Mouse (Mus musculus): ENCODE data around the gene Ntmt1.

The Ntmt1 gene

DNA sequence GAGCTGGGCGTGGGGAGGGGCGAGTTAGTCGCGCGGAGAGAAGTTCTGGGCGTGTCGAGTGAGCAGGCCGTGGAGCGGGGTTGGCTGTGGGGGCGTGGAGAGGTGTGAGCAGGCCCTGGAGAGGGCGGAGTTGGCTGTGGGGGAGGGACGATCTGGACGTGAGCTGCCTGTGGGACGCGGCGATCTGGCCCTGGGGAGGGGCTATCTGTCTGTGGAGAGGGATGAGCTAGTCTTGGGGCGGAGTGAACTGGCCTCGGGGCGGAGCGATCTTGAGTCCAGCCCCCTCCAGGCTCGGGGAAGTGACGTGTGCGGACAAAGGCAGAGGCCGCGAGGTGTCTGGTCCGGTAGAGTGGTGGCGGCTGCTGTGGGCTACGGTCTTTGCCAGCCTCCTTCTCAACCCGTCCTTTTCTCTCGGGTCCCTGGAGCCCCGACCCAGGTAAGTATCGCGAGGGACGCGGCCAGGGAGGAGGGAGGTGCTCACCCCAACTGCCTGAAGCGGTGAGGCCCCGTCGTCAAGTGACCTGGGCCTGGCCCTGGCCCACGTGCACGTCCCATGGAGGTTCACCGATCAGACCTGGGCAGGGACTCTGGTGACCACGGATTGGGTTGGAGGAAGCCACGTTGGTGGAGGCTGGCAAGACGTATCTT, at the start of gene Ntmt1:
Ntmt1 (plus strand) TSS at position 179 of the 648 bp plus-strand sequence.
- DNase-seq: peak; percentile 99

DNA sequence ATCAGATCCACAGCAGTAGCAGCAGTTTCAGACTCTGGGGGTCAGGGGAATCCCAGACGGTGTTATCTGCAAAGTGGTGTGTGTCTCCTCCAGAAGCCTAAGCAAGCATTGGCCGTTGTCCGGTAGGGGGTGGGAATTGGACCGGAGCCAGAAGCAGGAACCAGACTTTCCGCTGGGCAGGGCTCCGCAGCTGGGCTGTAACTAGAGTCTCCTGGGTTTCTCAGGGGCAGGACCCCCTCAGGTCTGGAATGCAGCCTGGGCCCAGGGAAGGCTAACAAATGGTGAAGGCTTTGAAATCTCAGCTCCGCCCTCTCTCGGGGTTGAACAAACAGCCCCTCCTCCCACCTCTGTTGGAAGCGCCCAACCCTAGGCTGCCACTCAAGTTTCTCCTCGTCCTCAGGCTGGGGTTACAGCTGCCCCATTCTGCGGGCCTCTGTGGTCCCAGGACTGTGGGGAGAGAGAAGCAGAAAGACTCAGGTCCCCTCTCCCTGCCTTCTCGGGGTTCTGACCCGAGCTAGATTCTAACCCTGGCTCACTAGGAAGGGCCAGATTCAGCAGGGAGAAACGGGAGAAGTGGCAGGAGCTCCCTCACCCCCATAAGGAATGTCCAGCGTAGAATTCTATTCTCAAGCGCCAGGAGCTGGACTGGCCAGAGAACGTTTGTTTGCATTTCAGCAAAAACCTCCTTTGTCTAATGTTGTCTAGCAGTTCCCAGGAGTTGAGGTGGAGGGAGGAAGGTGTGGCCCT, 49.1 kb upstream of the Ntmt1 start:
- DNase-seq: peak in 1 of 2 experiments; percentile 7

DNA sequence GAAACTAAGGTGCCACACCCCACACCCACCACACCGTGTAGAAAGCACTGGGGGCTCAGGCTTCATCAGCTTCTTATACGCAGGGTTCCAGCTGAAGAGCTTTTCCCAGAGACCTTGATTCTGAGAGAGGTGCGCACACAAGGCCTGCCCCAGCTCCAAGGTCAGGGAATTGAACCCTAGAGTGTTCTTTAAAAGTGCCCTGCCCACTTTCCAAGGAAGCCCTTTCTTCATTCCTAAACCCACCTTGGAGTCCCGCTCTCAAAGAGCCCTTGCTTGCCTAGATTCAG, 48.6 kb upstream of the Ntmt1 start:
- no peak for DNase-seq

DNA sequence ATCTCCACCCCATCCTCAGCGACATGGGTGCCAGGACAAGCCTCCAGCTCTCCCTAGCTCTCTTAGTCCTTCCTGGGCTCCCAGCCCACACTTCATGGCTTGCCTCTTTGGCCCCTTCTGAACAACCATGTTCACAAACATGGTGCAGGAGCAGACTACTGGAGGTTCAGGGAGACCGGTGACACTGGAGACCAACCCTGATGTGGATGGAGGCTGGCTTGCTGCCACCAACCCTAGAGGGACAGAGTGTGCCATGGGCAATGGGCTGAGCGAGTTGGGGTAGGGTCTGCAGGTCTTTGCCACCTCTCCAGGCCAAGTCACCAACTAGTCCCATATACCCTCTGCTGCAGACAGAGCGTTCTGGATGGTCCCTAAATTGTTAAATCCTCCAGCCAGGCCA, 48.2 kb upstream of the Ntmt1 start:
- DNase-seq: no peak

DNA sequence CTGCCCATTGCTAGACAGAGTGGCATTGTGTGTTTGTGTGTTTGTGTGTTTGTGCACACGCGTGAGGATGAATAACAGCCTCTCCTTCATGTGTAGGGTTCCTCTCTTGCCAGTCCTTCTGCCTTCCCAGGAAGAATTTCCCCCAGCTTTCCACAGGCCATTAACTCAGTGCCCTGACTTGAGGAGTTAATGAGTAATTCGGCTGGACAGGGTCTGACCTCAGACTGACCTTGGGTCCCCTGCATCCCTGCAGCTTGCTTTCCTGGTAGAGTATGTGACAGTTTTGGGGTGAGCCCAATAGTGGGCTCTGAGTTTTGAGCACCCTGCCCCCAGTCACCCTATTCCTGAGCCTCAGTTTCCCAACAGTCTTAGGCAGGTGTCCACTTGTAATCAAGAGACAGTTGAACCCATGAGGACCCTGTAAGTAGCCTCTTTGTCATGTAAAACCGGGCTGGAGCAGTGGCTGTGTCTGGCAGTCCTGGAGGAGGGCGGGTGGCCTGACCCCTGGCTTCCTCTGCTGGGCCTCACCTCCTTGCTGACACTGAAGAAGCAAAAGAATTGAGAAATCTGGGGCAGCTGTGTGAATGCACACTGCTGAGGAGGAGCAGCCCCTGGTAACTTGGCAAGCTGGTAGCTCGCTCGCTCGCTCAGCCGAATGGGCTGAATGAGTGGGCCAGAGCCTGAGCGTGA, 47.6 kb upstream of the Ntmt1 start:
- no peak for DNase-seq

DNA sequence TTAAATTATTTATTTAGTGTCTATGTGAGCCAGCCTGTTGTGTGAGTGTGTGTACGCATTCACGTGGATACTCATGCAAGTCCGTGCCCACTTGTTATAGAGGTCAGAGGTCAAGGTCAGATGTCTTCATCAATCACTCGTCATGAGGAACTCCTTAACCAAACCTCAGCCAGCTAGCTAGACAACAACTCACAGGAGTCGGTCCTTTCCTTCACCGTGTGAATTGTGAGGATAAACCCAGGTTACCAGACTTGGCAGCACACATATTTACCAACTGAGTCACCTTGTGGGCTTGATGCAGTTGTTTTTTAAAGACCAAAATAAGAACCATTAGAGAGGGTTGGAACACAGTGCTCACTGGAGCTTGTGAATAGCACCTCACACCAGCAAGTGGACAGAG, 46.9 kb upstream of the Ntmt1 start:
- DNase-seq: no peak

DNA sequence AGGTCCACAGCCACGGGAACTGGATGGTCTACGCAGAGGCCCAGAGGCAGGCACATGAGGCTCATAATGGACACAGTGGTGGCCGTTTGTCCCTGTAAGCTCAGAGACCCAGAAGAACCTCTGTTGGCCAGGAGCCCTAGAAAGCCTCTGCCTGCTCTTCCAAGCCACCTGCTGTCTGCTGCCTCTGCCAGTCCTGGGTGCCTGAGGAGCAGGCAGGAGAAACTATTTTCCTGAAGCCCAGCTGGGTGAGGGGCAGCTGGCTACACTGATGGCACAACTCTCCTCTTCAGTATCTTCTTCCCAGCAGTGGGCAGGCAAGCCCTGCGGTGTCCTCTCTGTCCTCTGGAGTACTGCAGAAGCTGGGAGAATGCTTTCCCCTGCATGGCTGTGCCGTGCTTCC, 41.2 kb upstream of the Ntmt1 start:
- DNase-seq: no peak

DNA sequence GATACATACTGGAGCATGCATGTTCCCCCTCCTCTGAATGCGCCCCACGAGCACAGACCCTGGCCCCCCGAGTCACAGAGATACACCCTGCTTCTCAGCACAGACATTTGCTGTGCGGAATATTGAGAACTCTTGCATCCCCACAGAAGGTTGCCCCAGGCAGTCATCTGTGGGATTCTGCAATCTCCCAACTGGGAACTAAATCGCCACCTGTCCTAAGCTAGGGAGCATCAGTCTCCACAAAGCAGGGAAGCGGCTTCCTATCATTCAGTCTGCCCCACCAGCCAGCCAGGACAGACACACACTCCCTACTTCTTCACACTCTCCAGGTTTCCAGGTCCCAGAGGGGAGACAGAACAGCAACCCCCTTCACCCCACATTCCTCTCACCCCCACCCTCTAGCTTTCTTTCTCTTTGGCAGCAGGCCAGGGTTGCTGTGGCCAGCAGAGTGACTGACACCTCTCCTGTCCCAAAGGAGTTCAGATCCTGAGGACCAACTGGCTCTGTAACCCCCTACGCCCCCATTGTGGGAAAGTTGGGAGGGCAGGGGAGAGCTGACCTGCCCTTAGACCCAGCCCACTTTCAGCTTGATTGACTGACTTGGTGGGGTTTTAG, 39.9 kb upstream of the Ntmt1 start:
- no peak for DNase-seq

DNA sequence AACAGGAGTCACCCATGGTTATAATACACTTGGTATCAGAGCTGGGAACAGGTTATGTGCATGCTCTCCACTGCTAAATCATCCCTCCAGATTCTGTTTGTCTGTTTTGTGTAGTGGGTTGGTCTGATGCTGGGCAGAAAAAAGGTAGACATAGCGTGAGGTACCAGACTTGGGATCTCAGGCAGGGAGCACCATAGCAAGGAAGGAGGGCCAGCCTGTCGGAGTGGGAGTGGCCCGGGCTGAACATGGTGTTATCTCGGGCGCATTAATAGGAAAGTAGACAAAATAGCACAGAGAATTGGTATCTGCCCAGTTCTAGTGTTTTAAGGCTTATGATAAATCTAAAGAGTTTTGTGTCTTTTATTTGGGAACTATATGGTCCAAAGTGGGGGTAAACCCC, 39.1 kb upstream of the Ntmt1 start:
- no peak for DNase-seq

DNA sequence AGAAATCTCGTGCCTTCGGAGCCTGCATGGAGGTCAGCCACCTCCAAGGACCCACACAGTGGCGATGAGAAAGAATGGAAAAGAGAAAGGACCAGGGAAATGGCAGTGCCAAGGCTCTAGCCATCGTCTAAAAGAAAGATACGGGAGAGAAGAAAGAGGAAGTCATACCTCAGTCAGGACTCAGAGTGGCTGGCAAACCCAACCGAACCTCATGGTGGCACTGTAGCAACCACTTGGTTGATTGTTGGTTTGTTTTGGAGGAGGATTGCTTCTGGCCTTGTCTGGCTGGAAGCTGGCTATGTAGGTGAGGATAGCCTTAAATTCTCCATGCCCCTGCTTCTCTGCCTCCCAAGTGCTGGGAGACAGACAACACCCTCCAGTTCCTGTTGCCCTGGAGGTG, 38.4 kb upstream of the Ntmt1 start:
- no peak for DNase-seq

DNA sequence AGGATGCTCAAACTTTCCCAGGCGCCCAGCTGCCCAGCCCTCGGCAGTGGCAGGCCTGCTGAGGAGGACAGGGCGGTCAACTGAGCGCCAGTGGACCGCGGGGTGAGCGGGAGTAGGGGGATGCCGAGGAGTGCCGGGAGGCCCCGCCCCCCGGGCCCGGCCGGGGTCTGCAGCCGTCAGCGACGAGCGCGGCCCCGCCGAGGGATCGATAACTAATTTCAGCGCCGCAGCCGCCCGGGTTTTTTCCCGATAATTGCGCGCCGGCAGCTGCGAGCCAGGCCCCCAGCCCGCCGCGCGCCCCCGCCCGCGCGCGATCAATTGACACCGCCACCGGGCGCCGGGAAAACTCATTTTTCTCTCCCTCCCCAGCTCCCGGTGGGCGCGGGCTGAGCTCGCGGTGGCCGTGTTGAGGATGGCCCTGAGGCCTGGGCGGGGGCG, 36.2 kb upstream of the Ntmt1 start:
- no peak for DNase-seq

DNA sequence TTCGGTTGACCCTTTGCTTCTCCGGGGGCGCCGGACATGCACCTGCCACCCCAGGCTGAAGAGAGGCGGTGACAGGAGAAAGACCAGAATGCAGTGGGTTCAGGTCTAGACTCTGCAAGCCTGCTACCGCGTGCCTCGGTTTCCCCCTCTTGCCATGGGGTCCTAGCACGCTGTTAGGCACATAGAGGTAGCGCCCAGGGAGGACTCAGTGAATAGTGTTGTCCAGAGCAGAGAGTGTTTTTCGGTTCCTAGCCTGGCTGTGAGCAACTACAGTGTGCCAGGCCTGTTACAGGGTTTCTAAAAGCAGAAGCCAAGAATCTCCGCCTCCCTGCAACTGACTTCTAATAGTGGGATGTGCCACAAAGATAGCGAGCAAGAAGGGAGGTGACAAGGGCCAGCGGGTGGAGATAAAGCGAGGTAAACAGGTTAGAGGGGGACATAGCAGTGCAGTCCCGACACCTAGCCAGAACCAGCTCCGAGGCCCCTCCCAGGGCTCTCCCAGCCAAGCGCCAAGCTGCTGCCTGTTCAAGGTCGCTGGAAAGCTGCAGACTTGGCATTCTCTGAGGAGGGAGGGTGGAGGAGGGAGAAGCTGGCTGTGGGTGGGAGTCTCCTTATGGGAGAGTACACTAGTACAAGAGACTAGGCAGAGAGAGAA, 35.7 kb upstream of the Ntmt1 start:
- DNase-seq: no peak

DNA sequence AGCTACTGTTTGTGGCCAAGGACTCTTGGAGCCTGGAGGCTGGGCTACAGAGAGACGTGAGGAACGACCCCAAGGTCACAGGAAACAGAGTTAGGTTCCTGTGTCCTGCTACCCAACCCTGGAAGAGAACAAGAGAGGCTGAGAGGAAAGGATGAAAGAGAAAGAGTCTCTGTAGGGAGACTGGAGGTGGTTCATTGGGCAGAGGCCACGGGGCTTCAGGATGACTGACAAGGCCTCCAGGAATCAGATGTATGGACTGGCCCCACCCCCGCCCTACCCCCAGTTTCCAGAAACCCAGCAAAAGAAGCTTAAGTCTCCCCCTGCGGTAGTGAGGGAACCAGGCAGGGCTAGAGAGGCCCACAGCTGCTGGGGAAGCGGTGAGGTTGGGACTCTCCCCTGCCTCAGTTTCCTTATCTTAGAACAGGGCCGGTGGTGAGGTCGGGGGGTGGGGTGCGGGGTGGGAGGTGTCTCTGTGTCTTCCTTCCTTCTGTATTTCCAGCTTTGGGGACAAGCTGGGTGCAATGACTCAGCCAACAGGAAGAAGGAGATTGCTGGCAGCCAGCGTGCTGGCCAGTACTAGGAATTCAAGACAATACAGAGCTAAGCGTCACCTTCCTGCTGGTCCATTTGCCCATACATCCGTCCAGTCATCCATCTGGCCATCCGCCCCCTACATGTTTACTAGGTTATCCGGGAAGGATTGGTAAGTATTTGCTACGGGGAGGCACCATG, 34.9 kb upstream of the Ntmt1 start:
- DNase-seq: no peak

DNA sequence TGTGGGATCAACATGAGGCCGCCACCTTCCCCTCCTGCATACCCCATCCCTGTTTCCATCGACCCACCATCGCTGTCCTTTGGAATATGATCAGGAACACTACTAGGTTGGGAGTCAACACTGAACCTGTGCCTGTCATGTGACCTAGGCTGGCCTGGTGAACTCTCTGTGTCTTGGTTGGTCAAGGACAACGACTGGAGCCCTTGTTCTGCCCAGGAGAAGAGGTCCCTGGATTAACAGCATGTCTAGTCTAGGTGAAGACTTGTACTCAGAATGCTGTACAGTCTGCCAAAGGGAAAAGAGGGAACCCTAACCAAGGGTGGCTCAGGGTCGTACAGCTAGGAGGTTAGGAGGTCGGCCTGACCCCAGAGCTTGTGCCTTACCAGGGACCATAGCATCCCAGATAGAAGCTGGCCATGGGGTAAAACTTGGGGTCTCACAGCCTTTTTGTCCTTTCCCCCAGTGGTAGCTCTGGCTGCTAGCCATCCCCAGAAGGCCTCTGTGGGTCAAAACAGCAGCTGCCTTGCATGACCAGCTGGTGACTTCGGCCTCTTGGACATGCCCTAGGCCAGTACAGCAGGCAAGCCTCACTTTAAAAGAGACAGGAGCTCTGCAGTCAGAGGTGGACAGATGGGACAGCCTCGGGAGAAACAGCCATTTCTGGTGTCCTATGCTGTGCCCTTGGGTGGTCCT, 34.2 kb upstream of the Ntmt1 start:
- DNase-seq: no peak

DNA sequence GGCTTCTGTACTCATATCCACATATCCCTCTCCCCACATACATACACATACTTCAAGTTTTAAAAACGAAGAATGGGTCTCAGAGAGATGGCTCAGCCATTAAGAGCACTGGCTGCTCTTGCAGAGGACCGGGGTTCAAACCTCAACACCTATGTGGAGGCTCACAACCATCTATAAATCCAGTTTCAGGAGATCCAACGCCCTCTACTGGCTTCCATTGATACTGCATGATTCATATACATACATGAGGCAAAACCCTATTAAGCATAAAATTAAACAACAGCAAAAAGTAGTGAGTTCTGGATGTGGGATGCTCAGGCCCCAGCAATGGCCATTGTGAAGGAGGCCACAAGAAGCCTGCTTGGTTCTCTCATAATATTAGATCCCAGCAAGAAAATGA, 31.7 kb upstream of the Ntmt1 start:
- no peak for DNase-seq

DNA sequence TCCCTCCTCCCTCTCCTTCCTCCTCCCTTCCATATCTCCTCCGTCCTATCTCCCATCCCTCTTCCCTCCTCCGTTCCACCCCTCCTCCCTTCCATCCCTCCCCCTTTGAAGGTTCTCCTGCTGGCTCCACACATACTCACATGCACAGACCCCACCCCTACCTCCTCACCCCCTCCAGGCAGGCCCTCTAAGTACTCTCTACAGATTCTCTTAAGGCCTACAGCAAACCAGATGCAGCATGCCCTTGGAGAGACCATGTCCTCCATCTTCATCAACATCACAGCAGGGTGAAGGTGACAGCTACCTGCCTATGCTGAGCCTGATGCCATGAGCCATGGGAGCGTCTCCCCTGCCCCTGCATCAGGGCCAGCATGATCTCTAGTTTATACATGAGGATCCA, 30.4 kb upstream of the Ntmt1 start:
- no peak for DNase-seq

DNA sequence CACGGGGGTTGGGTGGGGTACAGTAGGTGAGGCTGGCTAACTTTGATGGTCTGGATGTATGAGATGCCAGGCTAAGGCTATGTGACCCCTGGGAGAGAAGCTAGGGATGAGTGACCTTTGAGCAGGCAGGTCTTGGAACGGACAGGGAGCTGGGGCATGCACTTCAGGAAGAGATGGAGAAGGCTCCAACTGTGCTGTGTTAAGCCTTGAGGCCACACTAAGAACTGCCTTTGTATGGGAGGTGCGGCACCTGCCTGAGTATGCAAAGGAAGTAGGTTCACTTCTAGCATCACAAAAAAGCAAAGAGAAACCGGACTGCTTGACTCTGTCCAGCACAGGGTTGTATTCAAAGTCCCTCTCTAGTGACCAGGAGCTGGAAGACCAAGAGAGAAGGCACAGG, 29.4 kb upstream of the Ntmt1 start:
- DNase-seq: no peak

DNA sequence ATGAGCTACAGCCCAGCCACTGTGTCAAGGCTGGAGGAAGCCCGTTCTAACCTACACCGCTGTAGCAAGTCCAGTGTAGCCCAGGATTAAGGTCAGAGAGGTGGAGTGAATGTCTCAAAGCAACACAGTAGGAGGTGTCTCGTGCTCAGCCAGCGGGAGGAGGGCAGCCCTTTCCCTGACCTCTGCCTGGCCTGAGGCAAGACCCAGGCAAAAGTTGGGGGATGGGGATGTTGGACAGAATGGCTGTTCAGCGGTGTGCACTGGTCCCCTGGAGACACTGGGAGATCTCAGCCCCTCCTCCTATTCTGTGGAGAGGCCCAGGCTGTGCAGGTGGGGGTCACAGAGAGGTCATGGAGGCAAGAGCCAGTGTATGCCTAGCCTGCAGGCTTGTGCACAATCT, 28.4 kb upstream of the Ntmt1 start:
- DNase-seq: no peak

DNA sequence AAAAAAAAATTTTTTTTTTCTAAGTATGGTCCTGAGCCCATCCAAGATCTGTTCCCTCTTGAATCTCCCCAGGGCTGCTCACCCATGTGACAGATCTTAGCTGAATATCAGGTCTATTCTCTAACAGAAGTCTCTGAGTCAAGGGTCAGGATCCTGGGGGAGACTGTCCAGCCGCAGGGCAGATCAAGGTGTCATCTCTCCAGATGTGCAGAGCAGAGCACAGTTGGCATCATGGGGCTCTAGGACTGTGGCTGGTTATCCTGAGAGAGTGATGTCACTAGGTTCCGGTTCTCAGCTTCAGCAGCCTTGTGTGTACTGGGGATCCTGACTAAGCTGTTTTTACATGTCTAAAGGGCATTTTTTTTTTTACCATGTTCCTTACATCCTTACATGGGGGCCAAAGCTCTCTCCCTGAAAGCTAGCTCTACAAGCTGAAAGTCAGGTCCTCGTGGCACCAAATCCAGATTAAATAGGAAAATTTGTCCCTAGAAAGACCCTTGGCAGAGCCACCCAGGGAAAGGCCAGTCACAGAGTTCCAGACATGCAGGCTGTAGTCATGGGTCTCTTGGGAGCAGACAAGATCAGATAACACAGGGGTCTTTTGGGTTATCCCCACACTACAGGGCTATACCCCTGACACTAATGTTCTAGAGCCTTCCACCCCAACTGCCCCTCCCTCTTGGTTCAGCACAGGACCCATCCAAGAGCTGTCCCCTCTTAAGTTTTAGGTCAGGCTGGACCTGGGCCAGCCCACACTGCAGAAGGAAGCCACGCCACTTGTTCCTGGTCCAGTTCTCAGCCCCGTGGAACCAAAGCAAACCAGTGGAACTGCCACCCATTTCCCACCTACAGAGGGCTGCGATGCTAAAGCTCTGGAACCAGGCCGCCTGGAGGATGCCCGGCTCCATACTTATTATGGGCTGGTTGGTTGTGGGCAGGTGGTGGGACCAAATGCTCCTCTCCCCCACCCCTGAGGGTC, 25.0 kb upstream of the Ntmt1 start:
- DNase-seq: no peak

DNA sequence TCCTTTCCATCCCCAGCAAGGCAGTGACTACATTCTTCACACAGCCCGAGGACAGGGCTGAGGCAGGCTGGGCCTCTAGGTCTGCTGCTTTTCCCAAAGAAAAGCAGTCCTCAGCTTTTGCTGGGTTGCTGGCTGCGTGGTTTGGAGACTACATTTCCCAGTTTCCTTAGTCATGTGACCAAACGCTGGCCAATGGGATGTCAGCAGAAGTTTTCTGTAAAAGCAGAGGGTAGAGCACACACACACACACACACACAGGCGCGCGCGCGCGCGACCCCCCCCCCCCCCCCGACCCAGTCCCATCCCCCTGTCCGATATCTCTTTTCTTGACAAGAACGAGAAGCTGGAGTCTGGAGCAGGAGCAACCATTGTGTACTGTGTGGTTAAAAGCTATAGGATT, 24.3 kb upstream of the Ntmt1 start:
- DNase-seq: peak; percentile 31 to 47
